Mouse (Mus musculus): ENCODE measurements around the gene Vmn2r23.
"Not testable (repeated sequence)": the region's sequence is repeated elsewhere in the genome, so short reads cannot be mapped to it uniquely, and the experiment has no call there.

Vmn2r23 gene

DNA sequence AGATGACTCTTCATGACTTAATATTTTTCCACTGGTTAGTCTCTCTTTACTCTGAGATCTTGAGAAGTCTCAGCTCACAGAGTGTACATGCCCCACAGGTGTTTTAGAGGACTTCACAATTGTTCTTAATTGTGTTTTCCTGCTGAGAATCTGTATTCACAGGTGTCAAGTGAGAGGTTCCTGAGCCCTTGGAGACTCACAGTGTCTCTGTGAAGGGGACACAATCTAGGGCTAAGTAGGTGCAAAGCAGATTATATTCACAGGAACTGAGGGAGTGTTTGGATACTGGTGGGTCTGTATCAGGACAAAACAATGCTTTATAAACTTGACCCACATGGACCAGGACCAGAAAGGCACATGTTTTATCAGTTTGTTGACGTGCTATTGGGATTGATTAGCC, at the start of gene Vmn2r23:
Gene Vmn2r23, plus strand, starts transcription at position 301 of the 400 bp plus-strand sequence.
- DNase-seq (ENCODE audit: low read depth, low spot score): no peak

DNA sequence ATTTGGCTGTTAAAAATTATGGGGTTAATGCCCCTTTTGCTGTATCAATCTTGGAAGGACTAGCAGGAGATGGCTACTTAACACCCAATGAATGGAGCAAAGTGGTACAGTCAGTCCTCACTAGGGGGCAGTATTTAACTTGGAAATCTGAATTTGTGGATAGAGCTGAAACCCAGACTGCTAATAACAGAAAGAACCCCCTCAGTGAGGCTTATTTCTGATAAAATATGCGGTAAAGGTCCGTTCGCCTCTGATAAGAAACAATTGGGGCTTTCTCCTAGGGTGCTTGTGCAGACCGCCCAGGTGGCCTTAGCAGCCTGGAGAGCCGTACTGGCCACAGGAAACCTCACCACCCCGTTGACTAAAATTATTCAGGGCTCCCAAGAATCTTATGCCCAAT, 45.4 kb upstream of the Vmn2r23 start:
- no peak for DNase-seq (ENCODE audit: low read depth, low spot score)

DNA sequence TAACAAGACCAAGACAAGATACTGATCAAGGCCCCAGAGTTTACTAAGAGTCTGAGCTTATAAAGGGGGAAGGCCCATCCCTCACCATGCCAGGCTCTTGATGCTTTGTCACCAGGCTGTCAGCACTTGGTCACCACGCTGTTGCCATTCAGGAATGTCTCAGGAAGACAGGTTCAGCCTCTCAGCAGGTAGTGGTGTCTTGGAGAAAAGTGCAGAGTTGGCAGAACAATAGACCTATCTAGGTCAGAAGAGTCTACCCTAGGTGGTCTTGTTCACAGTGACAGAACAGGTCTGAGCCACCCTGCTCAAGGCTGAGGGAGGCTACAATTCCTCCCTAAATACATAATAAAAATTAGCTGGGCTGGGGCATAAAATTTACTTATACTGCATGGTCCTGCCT, 5.8 kb upstream of the Vmn2r23 start:
- DNase-seq (ENCODE audit: low read depth, low spot score): not testable (repeated sequence)

DNA sequence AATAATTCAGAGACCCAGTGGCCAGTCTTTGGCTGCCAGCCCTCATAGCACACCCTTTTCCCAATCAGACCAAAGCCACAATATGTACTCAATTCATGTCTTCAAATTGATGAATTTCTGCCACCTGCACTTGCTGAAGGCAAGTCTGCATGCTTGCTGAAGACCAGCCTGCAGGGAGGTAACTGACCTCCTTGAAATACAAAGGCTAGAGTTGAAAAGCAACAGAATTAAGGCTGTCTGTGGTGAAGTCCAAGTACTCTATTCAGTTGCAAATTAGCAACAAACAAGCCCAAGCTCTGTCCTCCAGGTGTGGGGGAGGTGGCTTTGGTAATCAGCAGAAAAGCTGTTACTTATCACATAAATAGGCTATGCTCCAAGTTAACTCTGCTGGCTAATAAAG, 5.3 kb upstream of the Vmn2r23 start:
- no peak for DNase-seq (ENCODE audit: low read depth, low spot score)

DNA sequence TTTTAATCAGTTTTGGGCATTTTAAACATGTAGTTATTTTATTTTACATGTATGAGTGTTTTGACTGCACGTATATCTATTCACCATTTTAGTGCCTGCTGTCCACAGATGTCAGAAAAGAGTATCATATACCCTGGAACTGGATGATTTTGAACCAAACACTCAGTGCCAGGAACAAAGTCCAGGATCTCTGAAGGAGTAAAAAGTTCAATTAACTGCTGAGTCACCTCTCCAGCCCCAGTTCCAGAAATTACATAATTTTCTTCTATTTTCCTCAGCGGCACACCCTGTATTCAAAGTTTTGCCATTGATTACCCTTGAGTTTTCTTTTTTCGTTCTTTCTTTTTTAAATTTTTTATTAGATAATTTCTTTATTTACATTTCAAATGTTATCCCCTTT, 67.6 kb downstream of the Vmn2r23 start:
- DNase-seq (ENCODE audit: low read depth, low spot score): no peak

DNA sequence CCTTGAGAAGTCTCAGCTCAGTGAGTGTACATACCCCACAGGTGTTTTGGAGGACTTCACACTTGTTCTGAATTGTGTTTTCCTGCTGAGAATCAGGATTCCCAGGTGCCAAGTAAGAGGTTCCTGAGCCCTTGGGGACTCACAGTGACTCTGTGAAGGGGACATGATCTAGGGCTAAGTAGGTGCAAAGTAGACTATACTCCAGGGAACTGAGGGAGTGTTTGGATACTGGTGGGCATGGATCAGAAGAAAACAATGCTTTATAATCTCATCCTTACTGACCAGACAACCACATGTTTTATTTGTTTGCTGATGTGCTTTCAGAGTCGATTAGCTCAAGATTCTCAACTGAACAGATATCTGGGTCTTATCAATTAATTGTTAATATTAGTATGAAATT, 76.1 kb downstream of the Vmn2r23 start, which contains the start of gene Vmn2r24:
Gene Vmn2r24, plus strand, starts transcription at position 301 of the 400 bp plus-strand sequence.
- no peak for DNase-seq (ENCODE audit: low read depth, low spot score)

DNA sequence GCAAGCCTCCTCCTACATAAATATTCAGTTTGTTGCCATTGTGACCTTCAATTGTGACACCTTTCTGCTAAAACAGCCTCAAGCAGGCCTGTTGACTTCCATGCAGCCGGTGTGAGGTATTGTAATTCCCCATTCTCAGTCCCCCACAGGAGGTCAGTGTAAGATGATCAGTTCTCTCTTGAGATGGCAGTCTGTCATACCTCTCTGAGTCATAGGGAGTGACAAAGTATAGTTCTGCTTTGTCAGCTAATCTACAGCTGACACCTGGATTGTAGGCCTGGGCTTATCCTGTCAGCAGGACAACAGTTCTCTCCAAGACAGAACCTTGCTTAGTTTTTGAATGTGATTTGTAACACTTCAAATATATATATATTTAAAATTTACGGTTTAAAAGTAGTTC, 82.4 kb downstream of the Vmn2r23 start:
- no peak for DNase-seq (ENCODE audit: low read depth, low spot score)

DNA sequence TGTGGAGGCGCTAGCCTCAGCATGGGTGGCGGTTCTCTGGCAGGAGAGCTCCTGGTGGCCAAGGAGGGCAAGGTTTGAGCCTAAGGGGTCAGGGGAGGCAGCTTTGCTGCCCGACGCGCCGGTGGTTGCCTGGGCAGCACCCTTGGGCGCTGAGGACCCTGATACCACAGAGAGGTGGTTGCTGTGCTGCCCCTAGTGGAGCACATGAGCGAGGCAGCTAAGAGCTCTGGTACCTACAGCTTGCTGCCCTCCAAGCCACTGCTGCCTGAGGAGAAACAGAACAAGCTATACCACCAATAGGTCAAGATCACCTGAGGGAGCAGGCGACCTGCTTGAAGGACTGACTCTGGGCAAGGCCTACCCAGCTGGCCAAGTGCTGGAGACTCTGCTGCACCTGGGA, 91.3 kb downstream of the Vmn2r23 start:
- DNase-seq (ENCODE audit: low read depth, low spot score): no peak

Data from A20 (cell line).